Mouse (Mus musculus) midbrain, embryonic 16.5 days (tissue): Measurements from ENCODE around the gene Prkcq. TPM values are rescaled to one million over a fixed set of nuclear protein-coding genes. Genes with fewer than 3 reads are reported as not detected.

ENCODE experiments used
- ATAC-seq: fragments of 200-750 bp; cut with Nextera tagmentation; 2 replicates; pipeline ENCODE4 v1.8.0; 2017; ENCODE audit warnings: moderate TSS enrichment
- H3K27ac ChIP-seq: fragments of 300-500 bp; sonication (generic); 2 replicates; pipeline ENCODE4 v1.5.1; 2014; ENCODE audit warnings: mild to moderate bottlenecking, low read length, mixed read lengths
- H3K27me3 ChIP-seq: fragments of 300-500 bp; sonication (generic); 2 replicates; pipeline ENCODE4 v1.6.1; 2014; ENCODE audit warnings: low read depth, low read length, mixed read lengths; ENCODE audit not compliant: control insufficient read depth, insufficient read depth
- H3K36me3 ChIP-seq: fragments of 300-500 bp; sonication (generic); 2 replicates; pipeline ENCODE4 v1.6.1; 2014; ENCODE audit warnings: mild to moderate bottlenecking, low read length, moderate library complexity, mixed read lengths; ENCODE audit not compliant: control insufficient read depth, insufficient read depth
- H3K4me1 ChIP-seq: fragments of 300-500 bp; sonication (generic); 2 replicates; pipeline ENCODE4 v1.6.1; 2014; ENCODE audit warnings: mild to moderate bottlenecking, low read length, mixed read lengths; ENCODE audit not compliant: control insufficient read depth, insufficient read depth
- H3K4me2 ChIP-seq: fragments of 300-500 bp; sonication (generic); 2 replicates; pipeline ENCODE4 v1.6.1; 2014; ENCODE audit warnings: mild to moderate bottlenecking, low read length, mixed read lengths
- H3K4me3 ChIP-seq: fragments of 300-500 bp; sonication (generic); 2 replicates; pipeline ENCODE4 v1.5.1; 2014; ENCODE audit warnings: low read depth, mild to moderate bottlenecking, low read length, moderate library complexity, mixed read lengths
- H3K9ac ChIP-seq: fragments of 300-500 bp; sonication (generic); 2 replicates; pipeline ENCODE4 v1.6.1; 2014; ENCODE audit warnings: low read depth, low read length, mixed read lengths
- H3K9me3 ChIP-seq: fragments of 300-500 bp; sonication (generic); replicated peaks from 2 replicates; pipeline ENCODE4 v1.6.1; 2014; ENCODE audit warnings: mild to moderate bottlenecking, low read length, mixed read lengths; ENCODE audit not compliant: control insufficient read depth, poor library complexity, severe bottlenecking
- WGBS: fragments of 180-500 bp; shearing (Covaris S2); extraction: QIAGEN DNeasy Blood & Tissue Kit; methylation state at CpG from one replicate; pipeline ENCODE4 v1.1.7; 2014; 5-methylcytosine and 5-hydroxymethylcytosine counted together
- polyA plus RNA-seq: library from polyadenylated mRNA; unstranded; fragments of >200 nt; fragmentation: Nextera tagmentation; extraction: Ambion mirVana; gene quantifications from 2 replicates; pipeline ENCODE4 v1.2.1, GENCODE M21; 2015

Prkcq gene
- polyA plus RNA-seq, 1 experiment from 2014 or later = 7.8 TPM

- Histone ChIP-seq H3K36me3 (no peaks in the 10 kb centered on the region), H3K27ac (no peak overlapping the region), H3K4me1 (no peaks in the 10 kb centered on the region), H3K9me3 (no peaks in the 10 kb centered on the region), H3K4me3 (no peak overlapping the region), H3K4me2 (no peak overlapping the region), H3K9ac (no peak overlapping the region), H3K27me3 (no peaks in the 10 kb centered on the region)
- no peak for ATAC-seq
- WGBS = 65% methylated on average over 8 of the region's 8 CpGs
Observed at GRCm38 (mm10) chr2:11253945-11254344, 82.0 kb downstream of the Prkcq start.

- H3K4me2 ChIP-seq = no peak overlapping the region
- no peaks in the 10 kb centered on the region for H3K36me3 ChIP-seq
- H3K27ac ChIP-seq = no peak overlapping the region
- H3K4me3 ChIP-seq = no peak overlapping the region
- H3K9me3 ChIP-seq = no peaks in the 10 kb centered on the region
- H3K9ac ChIP-seq = no peak overlapping the region
- no peaks in the 10 kb centered on the region for H3K4me1 ChIP-seq
- WGBS = 93% methylated on average over 4 of the region's 4 CpGs
- ATAC-seq = no peak
- H3K27me3 ChIP-seq = no peaks in the 10 kb centered on the region
Observed at GRCm38 (mm10) chr2:11254446-11254845, 82.5 kb downstream of the Prkcq start.

- Histone ChIP-seq H3K9me3 (no peaks in the 10 kb centered on the region), H3K27me3 (no peaks in the 10 kb centered on the region), H3K4me1 (no peaks in the 10 kb centered on the region), H3K4me3 (no peak overlapping the region), H3K9ac (no peak overlapping the region), H3K27ac (no peak overlapping the region), H3K36me3 (no peaks in the 10 kb centered on the region), H3K4me2 (no peak overlapping the region)
- 83% methylated on average over 6 of the region's 6 CpGs for WGBS
- ATAC-seq = no peak
Observed at GRCm38 (mm10) chr2:11257260-11257850, 85.4 kb downstream of the Prkcq start.

GRCm38 (mm10) chr2:11258181-11258580 is 86.3 kb downstream of the Prkcq start:
- H3K9ac ChIP-seq = no peak overlapping the region
- no peak for ATAC-seq
- WGBS = 88% methylated on average over 1 of the region's 1 CpGs
- no peak overlapping the region for H3K4me2 ChIP-seq
- no peaks in the 10 kb centered on the region for H3K9me3 ChIP-seq
- H3K36me3 ChIP-seq = no peaks in the 10 kb centered on the region
- H3K4me1 ChIP-seq = no peaks in the 10 kb centered on the region
- no peak overlapping the region for H3K4me3 ChIP-seq
- H3K27ac ChIP-seq = no peak overlapping the region
- no peaks in the 10 kb centered on the region for H3K27me3 ChIP-seq

GRCm38 (mm10) chr2:11259361-11259760 is 87.5 kb downstream of the Prkcq start:
- Histone ChIP-seq H3K27ac (no peak overlapping the region), H3K9ac (no peak overlapping the region), H3K36me3 (no peaks in the 10 kb centered on the region), H3K4me3 (no peak overlapping the region), H3K4me2 (no peak overlapping the region), H3K27me3 (no peaks in the 10 kb centered on the region), H3K4me1 (no peaks in the 10 kb centered on the region), H3K9me3 (no peaks in the 10 kb centered on the region)
- no peak for ATAC-seq
- 88% methylated on average over 5 of the region's 5 CpGs for WGBS

- Histone ChIP-seq H3K27ac (no peak overlapping the region), H3K9ac (no peak overlapping the region), H3K9me3 (no peaks in the 10 kb centered on the region), H3K4me2 (no peak overlapping the region), H3K36me3 (no peaks in the 10 kb centered on the region), H3K27me3 (no peaks in the 10 kb centered on the region), H3K4me3 (no peak overlapping the region), H3K4me1 (no peaks in the 10 kb centered on the region)
- no peak for ATAC-seq
- WGBS = 95% methylated on average over 5 of the region's 5 CpGs
Observed at GRCm38 (mm10) chr2:11264836-11265235, 92.9 kb downstream of the Prkcq start.

GRCm38 (mm10) chr2:11265455-11265854 is 93.5 kb downstream of the Prkcq start:
- H3K4me2 ChIP-seq = no peak overlapping the region
- H3K9ac ChIP-seq = no peak overlapping the region
- H3K4me3 ChIP-seq = no peak overlapping the region
- no peaks in the 10 kb centered on the region for H3K4me1 ChIP-seq
- H3K9me3 ChIP-seq = no peaks in the 10 kb centered on the region
- ATAC-seq = no peak
- no peaks in the 10 kb centered on the region for H3K27me3 ChIP-seq
- H3K27ac ChIP-seq = no peak overlapping the region
- 72% methylated on average over 9 of the region's 9 CpGs for WGBS
- no peaks in the 10 kb centered on the region for H3K36me3 ChIP-seq

- H3K4me3 ChIP-seq = no peak overlapping the region
- H3K36me3 ChIP-seq = no peaks in the 10 kb centered on the region
- no peak overlapping the region for H3K9ac ChIP-seq
- no peaks in the 10 kb centered on the region for H3K27me3 ChIP-seq
- H3K27ac ChIP-seq = no peak overlapping the region
- ATAC-seq = no peak
- no peak overlapping the region for H3K4me2 ChIP-seq
- H3K9me3 ChIP-seq = no peaks in the 10 kb centered on the region
- no peaks in the 10 kb centered on the region for H3K4me1 ChIP-seq
- WGBS = 69% methylated on average over 5 of the region's 5 CpGs
Observed at GRCm38 (mm10) chr2:11266294-11266693, 94.4 kb downstream of the Prkcq start.

GRCm38 (mm10) chr2:11278965-11279364 is 107.1 kb downstream of the Prkcq start:
- Histone ChIP-seq H3K4me3 (no peak overlapping the region), H3K27ac (no peak overlapping the region), H3K4me2 (no peak overlapping the region), H3K4me1 (no peaks in the 10 kb centered on the region), H3K27me3 (no peaks in the 10 kb centered on the region; the same call in 1 of the 2 replicates), H3K36me3 (no peaks in the 10 kb centered on the region), H3K9me3 (no peaks in the 10 kb centered on the region), H3K9ac (no peak overlapping the region)
- WGBS = 78% methylated on average over 7 of the region's 7 CpGs
- no peak for ATAC-seq
